Mouse (Mus musculus) heart, embryonic 13.5 days (tissue): ENCODE data around the gene Zfp638. TPM values are rescaled to one million over a fixed set of nuclear protein-coding genes. Genes with fewer than 3 reads are reported as not detected.
"Not testable (repeated sequence)": the region's sequence is repeated elsewhere in the genome, so short reads cannot be mapped to it uniquely, and the experiment has no call there.

Experiments
- ATAC-seq: fragments of 200-750 bp; cut with Nextera tagmentation; 2 replicates; pipeline ENCODE4 v1.8.0; 2017; ENCODE audit warnings: moderate TSS enrichment; ENCODE audit not compliant: insufficient number of reproducible peaks, low FRiP score, low TSS enrichment; ENCODE audit errors: extremely low read depth
- H3K27ac ChIP-seq: fragments of 300-500 bp; sonication (generic); replicated peaks from 2 replicates; pipeline ENCODE4 v1.5.1; 2015; ENCODE audit warnings: moderate library complexity, mild to moderate bottlenecking, inconsistent platforms
- H3K27me3 ChIP-seq: fragments of 300-500 bp; sonication (generic); replicated peaks from 2 replicates; pipeline ENCODE4 v1.6.1; 2015; ENCODE audit warnings: mild to moderate bottlenecking, inconsistent platforms
- H3K36me3 ChIP-seq: fragments of 300-500 bp; sonication (generic); 2 replicates; pipeline ENCODE4 v1.6.1; 2015; ENCODE audit warnings: mild to moderate bottlenecking, inconsistent platforms
- H3K4me1 ChIP-seq: fragments of 300-500 bp; sonication (generic); 2 replicates; pipeline ENCODE4 v1.6.1; 2015; ENCODE audit warnings: inconsistent platforms
- H3K4me2 ChIP-seq: fragments of 300-500 bp; sonication (generic); 2 replicates; pipeline ENCODE4 v1.6.1; 2015; ENCODE audit warnings: inconsistent platforms, mild to moderate bottlenecking, moderate library complexity
- H3K4me3 ChIP-seq: fragments of 300-500 bp; sonication (generic); 2 replicates; pipeline ENCODE4 v1.5.1; 2015; ENCODE audit warnings: moderate library complexity, mild to moderate bottlenecking, inconsistent platforms
- H3K9ac ChIP-seq: fragments of 300-500 bp; sonication (generic); 2 replicates; pipeline ENCODE4 v1.6.1; 2015; ENCODE audit warnings: inconsistent platforms, mild to moderate bottlenecking, moderate library complexity
- H3K9me3 ChIP-seq: fragments of 300-500 bp; sonication (generic); 2 replicates; pipeline ENCODE4 v1.6.1; 2016; ENCODE audit warnings: inconsistent platforms
- WGBS: fragments of 180-500 bp; shearing (Covaris S2); methylation state at CpG from one replicate; pipeline ENCODE4 v1.1.7; 2015; ENCODE audit warnings: mixed read lengths; 5-methylcytosine and 5-hydroxymethylcytosine counted together
- polyA plus RNA-seq: library from polyadenylated mRNA; unstranded; fragments of >200 nt; fragmentation: Nextera tagmentation; extraction: Ambion mirVana; gene quantifications from 2 replicates; pipeline ENCODE4 v1.2.1, GENCODE M21; 2015

The Zfp638 gene
- polyA plus RNA-seq, 1 experiment from 2014 or later: 35.2 TPM

DNA sequence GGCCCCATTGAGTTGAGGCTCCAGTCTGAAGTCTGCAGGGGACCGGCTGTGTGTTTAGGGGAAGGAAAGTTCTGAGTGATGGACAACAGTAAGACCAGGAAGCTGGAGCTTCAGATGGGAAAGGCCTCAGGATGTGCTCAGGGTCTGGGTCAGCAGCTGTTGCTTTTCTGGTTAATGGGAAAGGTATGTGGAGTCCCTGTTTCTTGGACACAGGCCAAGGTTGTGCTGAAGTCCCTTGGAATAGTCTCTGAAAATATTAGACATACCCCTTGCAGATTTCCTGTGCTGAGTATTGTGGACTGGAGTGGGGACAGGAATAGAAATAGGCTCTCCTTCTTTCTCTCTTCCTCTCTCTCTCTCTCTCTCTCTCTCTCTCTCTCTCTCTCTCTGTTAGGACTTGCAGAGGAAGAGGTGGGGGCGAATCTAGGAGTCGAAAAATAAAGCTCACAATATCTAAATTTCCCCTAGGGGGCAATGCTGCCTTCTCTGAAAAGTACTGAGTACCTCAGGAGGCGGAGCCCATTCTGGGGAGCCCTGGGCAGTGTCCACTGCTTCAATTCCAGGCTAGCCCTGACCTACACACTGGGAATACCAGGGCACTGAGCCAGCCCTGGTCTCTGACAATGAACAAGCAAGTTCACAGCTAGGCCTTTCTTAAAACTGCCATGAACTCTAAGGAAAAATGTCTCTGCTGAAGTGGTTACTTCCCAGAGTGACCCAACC is 148.2 kb downstream of the Zfp638 start:
- H3K27ac ChIP-seq: peak overlapping the region; percentile 80
- H3K4me1 ChIP-seq: peaks cover 76% of the 10 kb centered on the region
- not testable (repeated sequence) for H3K9me3 ChIP-seq, H3K4me2 ChIP-seq, H3K4me3 ChIP-seq, H3K36me3 ChIP-seq, H3K27me3 ChIP-seq, H3K9ac ChIP-seq
- ATAC-seq: 0 out of 2 replicates have a peak, but pooled peaks have one; percentile 22
- 27% methylated on average over 4 of the region's 4 CpGs for WGBS

GRCm38 (mm10) chr6:84016851-84017250 is 149.9 kb downstream of the Zfp638 start:
- Histone ChIP-seq H3K4me1 (peaks cover 69% of the 10 kb centered on the region), H3K9ac (no peak overlapping the region)
- 82% methylated on average over 7 of the region's 7 CpGs for WGBS

DNA sequence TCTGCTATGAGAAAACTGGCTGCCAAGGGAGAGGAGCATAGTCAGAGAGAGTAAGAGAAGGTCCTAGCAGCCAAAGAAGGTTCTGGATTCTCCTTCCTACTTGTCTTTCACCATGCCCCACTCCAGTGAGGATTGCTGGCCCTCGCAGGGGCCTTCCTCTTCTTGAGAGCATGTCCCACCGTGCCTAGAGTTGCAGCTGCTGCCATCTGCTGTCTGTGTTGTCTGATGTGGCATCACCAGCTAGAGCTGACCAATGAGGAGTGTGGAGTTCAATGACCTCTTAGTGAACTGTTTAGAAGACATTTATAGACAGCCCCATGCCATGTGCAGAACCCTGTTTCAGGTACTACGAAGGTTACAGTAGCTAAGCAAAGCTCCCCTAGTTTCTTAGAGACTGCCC is 150.5 kb downstream of the Zfp638 start:
- WGBS: 37% methylated on average over 3 of the region's 3 CpGs
- peaks cover 70% of the 10 kb centered on the region for H3K4me1 ChIP-seq

More at GRCm38 (mm10) chr6:84016851-84017250, 149.9 kb downstream of the Zfp638 start:
- Histone ChIP-seq H3K36me3 (no peaks in the 10 kb centered on the region), H3K27me3 (no peaks in the 10 kb centered on the region), H3K9me3 (no peaks in the 10 kb centered on the region), H3K27ac (no peak overlapping the region), H3K4me3 (no peak overlapping the region), H3K4me2 (no peak overlapping the region)
- no peak for ATAC-seq

GRCm38 (mm10) chr6:84018906-84019550 is 152.1 kb downstream of the Zfp638 start:
- H3K4me2 ChIP-seq: peak overlapping the region; percentile 78
- 2% methylated on average over 28 of the region's 28 CpGs for WGBS
- peaks cover 4% of the 10 kb centered on the region; the same call in 1 of the 2 replicates for H3K36me3 ChIP-seq
- H3K9ac ChIP-seq: peak overlapping the region; percentile 77
- H3K27me3 ChIP-seq: no peaks in the 10 kb centered on the region
- peak overlapping the region; percentile 51 for H3K27ac ChIP-seq
- ATAC-seq: peak; percentile 29; the same call in 1 of the 2 replicates
- no peaks in the 10 kb centered on the region for H3K9me3 ChIP-seq
- peak overlapping the region; percentile 52 for H3K4me3 ChIP-seq
- peaks cover 69% of the 10 kb centered on the region for H3K4me1 ChIP-seq

More for the DNA sequence above, 150.5 kb downstream of the Zfp638 start:
- Histone ChIP-seq H3K9ac (no peak overlapping the region), H3K4me3 (no peak overlapping the region), H3K4me2 (no peak overlapping the region), H3K27me3 (no peaks in the 10 kb centered on the region), H3K36me3 (no peaks in the 10 kb centered on the region), H3K9me3 (no peaks in the 10 kb centered on the region), H3K27ac (no peak overlapping the region)
- ATAC-seq: no peak

GRCm38 (mm10) chr6:84020002-84020401 is 153.1 kb downstream of the Zfp638 start:
- H3K9ac ChIP-seq: peak overlapping the region; percentile 29; the same call in 1 of the 2 replicates
- H3K36me3 ChIP-seq: peaks cover 4% of the 10 kb centered on the region; the same call in 1 of the 2 replicates
- no peak for ATAC-seq
- H3K27ac ChIP-seq: peak overlapping the region; percentile 51; the same call in 1 of the 2 replicates
- H3K4me1 ChIP-seq: peaks cover 61% of the 10 kb centered on the region
- 65% methylated on average over 4 of the region's 4 CpGs for WGBS
- no peaks in the 10 kb centered on the region for H3K27me3 ChIP-seq
- no peaks in the 10 kb centered on the region for H3K9me3 ChIP-seq
- H3K4me2 ChIP-seq: peak overlapping the region; percentile 78
- peak overlapping the region; percentile 52 for H3K4me3 ChIP-seq

- H3K27me3 ChIP-seq: no peaks in the 10 kb centered on the region
- ATAC-seq: no peak; the same call in 1 of the 2 replicates
- 0 out of 2 replicates have a peak overlapping the region, but pooled peaks have one; percentile 4 for H3K4me3 ChIP-seq
- H3K9me3 ChIP-seq: no peaks in the 10 kb centered on the region
- H3K9ac ChIP-seq: no peak overlapping the region
- H3K4me1 ChIP-seq: peaks cover 48% of the 10 kb centered on the region
- H3K36me3 ChIP-seq: peaks cover 18% of the 10 kb centered on the region
- peak overlapping the region; percentile 73 for H3K27ac ChIP-seq
- 25% methylated on average over 3 of the region's 3 CpGs for WGBS
- H3K4me2 ChIP-seq: peak overlapping the region; percentile 78
These were observed 155.1 kb downstream of the Zfp638 start for GRCm38 (mm10) chr6:84021990-84022389.

DNA sequence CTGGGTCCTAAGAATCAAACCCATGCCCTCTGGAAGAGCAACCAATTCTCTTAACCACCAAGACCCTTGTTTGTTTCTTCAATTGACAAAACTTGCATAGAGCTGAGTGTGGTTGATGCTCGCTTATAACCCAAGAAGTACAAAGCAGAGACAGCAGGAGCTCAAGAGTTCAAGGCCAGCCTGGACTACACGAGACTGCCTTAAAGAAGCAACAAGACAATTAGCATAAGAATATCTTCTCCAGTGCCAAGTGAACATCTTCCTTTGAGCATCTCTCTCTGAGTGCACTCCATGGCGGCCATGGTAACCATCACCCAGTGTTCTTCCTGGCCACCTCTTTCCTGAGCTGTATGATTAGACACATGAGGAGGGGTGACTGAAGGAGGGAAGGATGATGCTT is 158.7 kb downstream of the Zfp638 start:
- WGBS: 82% methylated on average over 3 of the region's 3 CpGs
- no peak overlapping the region for H3K9ac ChIP-seq

DNA sequence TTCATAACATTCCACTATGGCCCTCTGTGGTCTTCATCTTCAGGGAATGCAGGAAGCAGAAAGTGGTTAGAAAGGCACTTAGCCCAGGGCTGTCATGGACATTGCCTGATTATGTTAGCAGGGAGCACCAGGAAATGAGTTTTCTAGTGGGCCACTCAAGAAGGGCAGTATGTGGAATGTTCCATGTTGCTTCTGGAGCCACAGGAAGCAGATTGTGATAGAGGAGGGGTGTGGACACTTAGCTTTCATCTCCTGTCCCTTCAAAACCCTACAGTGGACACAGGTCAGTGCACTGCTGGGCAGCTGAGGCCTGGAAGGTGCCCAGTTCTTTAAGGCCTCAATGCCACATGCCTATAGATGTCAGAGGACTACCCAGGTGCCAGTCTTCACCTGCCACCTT is 161.9 kb downstream of the Zfp638 start:
- peak overlapping the region; percentile 29; the same call in 1 of the 2 replicates for H3K27ac ChIP-seq

More for the DNA sequence above, 158.7 kb downstream of the Zfp638 start:
- H3K36me3 ChIP-seq: peaks cover 19% of the 10 kb centered on the region
- H3K4me2 ChIP-seq: no peak overlapping the region
- no peak overlapping the region for H3K4me3 ChIP-seq
- peaks cover 36% of the 10 kb centered on the region for H3K4me1 ChIP-seq
- no peaks in the 10 kb centered on the region for H3K9me3 ChIP-seq
- no peak for ATAC-seq
- H3K27me3 ChIP-seq: no peaks in the 10 kb centered on the region
- H3K27ac ChIP-seq: no peak overlapping the region

GRCm38 (mm10) chr6:84029775-84030174 is 162.9 kb downstream of the Zfp638 start:
- WGBS: 84% methylated on average over 7 of the region's 7 CpGs
- ATAC-seq: no peak
- peaks cover 12% of the 10 kb centered on the region for H3K4me1 ChIP-seq
- no peak overlapping the region for H3K9ac ChIP-seq
- H3K9me3 ChIP-seq: 0 out of 2 replicates have a peak, but pooled peaks cover 3% of the 10 kb centered on the region
- no peak overlapping the region for H3K27ac ChIP-seq
- H3K27me3 ChIP-seq: no peaks in the 10 kb centered on the region
- no peak overlapping the region for H3K4me3 ChIP-seq
- no peak overlapping the region for H3K4me2 ChIP-seq
- H3K36me3 ChIP-seq: peaks cover 18% of the 10 kb centered on the region

More for the DNA sequence above, 161.9 kb downstream of the Zfp638 start:
- Histone ChIP-seq H3K36me3 (peaks cover 18% of the 10 kb centered on the region), H3K4me1 (peaks cover 12% of the 10 kb centered on the region), H3K9me3 (no peaks in the 10 kb centered on the region), H3K27me3 (no peaks in the 10 kb centered on the region), H3K4me2 (no peak overlapping the region), H3K4me3 (no peak overlapping the region), H3K9ac (no peak overlapping the region)
- ATAC-seq: no peak

GRCm38 (mm10) chr6:84032516-84032915 is 165.6 kb downstream of the Zfp638 start:
- not testable (repeated sequence) for H3K36me3 ChIP-seq, H3K27me3 ChIP-seq, H3K4me2 ChIP-seq, ATAC-seq, H3K9ac ChIP-seq, H3K27ac ChIP-seq, H3K9me3 ChIP-seq, H3K4me3 ChIP-seq
- 49% methylated on average over 5 of the region's 5 CpGs for WGBS
- H3K4me1 ChIP-seq: peaks cover 12% of the 10 kb centered on the region
